Mouse (Mus musculus): ENCODE measurements at regions not wholly inside any gene's neighbourhood (a gene's known extent, or its start where the extent isn't known, plus 50 kb on each side); places are given as distances from the start of the nearest gene placed in this dataset.

GRCm38 (mm10) chr13:104580686-104581350 lies 211.5 kb upstream of the Srek1ip1 start:
- H3K4me2 ChIP-seq (replicated peaks): no peak overlapping the region
- H3K36me3 ChIP-seq: no peaks in the 10 kb centered on the region
- no peak overlapping the region for H3K9ac ChIP-seq
- no peak overlapping the region for H3K27ac ChIP-seq
- H3K4me3 ChIP-seq: no peak overlapping the region
- no peaks in the 10 kb centered on the region for H3K9me3 ChIP-seq (replicated peaks)
- WGBS: 62% methylated on average over 9 of the region's 9 CpGs
- no peaks in the 10 kb centered on the region for H3K27me3 ChIP-seq
- no peak for ATAC-seq (ENCODE audit: low FRiP score)
- H3K4me1 ChIP-seq: no peaks in the 10 kb centered on the region; the same call in 1 of the 2 replicates

Data from hindbrain, embryonic 12.5 days (tissue).